Mouse (Mus musculus): ENCODE measurements around the gene Rin3. TPM values are rescaled to one million over a fixed set of nuclear protein-coding genes. Genes with fewer than 3 reads are reported as not detected.

Gene Rin3
- total and polyA plus RNA-seq, 2 experiments from 2014 or later, result 1.6 to 3.7 TPM

DNA sequence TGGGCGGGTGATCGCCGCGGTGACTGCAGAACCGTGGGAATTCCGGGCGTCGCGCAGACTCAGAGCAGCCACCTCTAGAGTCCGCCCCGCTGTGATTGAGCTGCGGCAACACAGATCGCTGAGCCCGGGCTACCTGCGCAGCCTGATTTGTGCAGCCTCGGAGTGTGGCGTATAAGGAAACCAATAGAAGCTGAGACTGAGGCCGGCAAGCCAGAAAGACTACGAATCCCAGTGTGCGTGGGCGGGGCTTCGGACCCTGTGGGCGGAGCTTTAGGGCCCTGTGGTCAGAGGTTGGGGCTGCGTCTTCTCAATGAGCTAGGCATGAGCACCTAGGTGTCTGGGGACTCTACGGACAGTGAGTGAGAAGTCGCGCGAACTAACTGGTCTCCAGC, 156.8 kb downstream of the Rin3 start, which contains the start of gene Lgmn:
Lgmn (minus strand) TSS at position 182 of the 392 bp plus-strand sequence.
- DNase-seq (ENCODE audit: low spot score) (peak; percentile 99), ATAC-seq (ENCODE audit: low FRiP score) (peak; percentile 100)
- no peaks in the 10 kb centered on the region for H3K36me3 ChIP-seq (ENCODE audit: insufficient read depth, low read length)
- H3K4me3 ChIP-seq (ENCODE audit: low read depth, low read length), result peak within 1 kb of the TSS; percentile 65
- peaks cover 11% of the 10 kb centered on the region for H3K4me1 ChIP-seq (ENCODE audit: insufficient read depth, low read length)
- peak within 1 kb of the TSS; percentile 70 for H3K9ac ChIP-seq (replicated peaks; ENCODE audit: low read length, poor library complexity, severe bottlenecking)
- peak within 1 kb of the TSS; percentile 70 for H3K27ac ChIP-seq (ENCODE audit: low read depth, low read length)
- no peaks in the 10 kb centered on the region for H3K9me3 ChIP-seq (ENCODE audit: low read length)
- no peak for TF ChIP-seq CTCF (IDR thresholded peaks at IDR 0.05)
- H3K4me2 ChIP-seq (ENCODE audit: low read depth, low read length, poor library complexity, severe bottlenecking), result peak within 1 kb of the TSS; percentile 65
- WGBS, result under 1% methylated on average over 28 of the region's 28 CpGs
- H3K27me3 ChIP-seq (ENCODE audit: insufficient read depth, low read length), result no peaks in the 10 kb centered on the region

Other genes starting within 250 kb of the Rin3 start
- 5.0 and 5.3 TPM in 2 replicates for gene Slc24a4, start 154.3 kb upstream of the Rin3 start, total RNA-seq (2014; rRNA removed)
- gene Slc24a4, start 154.3 kb upstream of the Rin3 start, polyA plus RNA-seq (2015; fragmentation: Nextera tagmentation; extraction: Ambion mirVana), result 2.4 and 2.6 TPM in 2 replicates
- gene Lgmn, start 156.8 kb downstream of the Rin3 start, total RNA-seq (2014; rRNA removed), result 112 and 124 TPM in 2 replicates
- 148 and 158 TPM in 2 replicates for gene Lgmn, start 156.8 kb downstream of the Rin3 start, polyA plus RNA-seq (2015; fragmentation: Nextera tagmentation; extraction: Ambion mirVana)
- 20.8 and 26.0 TPM in 2 replicates for gene Golga5, start 186.1 kb downstream of the Rin3 start, total RNA-seq (2014; rRNA removed)
- gene Golga5, start 186.1 kb downstream of the Rin3 start, polyA plus RNA-seq (2015; fragmentation: Nextera tagmentation; extraction: Ambion mirVana), result 23.0 and 23.3 TPM in 2 replicates